8 mouse cellular contexts compared by ENCODE assay signal in the genomic region with DNA sequence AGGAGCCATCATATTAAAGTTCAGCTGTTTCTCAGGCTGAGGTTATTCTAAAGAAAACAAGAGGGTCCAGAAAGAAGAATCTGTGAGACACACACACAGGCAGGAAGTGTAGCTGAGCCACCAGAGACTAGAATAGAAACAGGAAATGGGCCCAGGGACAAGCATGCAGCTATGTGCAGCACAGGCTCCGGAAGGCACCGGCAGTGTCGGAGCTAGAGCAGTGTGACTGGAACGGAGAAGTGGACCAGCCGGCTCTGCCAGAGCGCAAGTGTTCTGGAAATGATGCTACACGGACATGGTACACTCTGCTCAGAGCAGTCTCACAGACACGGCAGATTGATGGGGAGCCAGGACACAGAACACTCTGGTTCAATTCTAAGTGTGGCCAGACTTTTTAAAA. TPM values are rescaled to one million over a fixed set of nuclear protein-coding genes. Genes with fewer than 3 reads are reported as not detected.
A peak's percentile ranks its signal among the peaks of the same experiment; 100 is the strongest.
DNase-seq lines count a peak whose midpoint lies in the region; ATAC-seq and TF ChIP-seq lines count a peak whose summit lies in the region.

No protein-coding gene starts in this region.

- H3K4me2 ChIP-seq in hindbrain, embryonic 13.5 days, result no peak overlapping the region

- intact Hi-C loops in gastrocnemius, adult 2 months (cut with DNase I), result loop anchor here (2.0 to 5.0 kb wide), 2 partner anchors 34 to 45 kb away; a partner anchor contains a TSS
- intact Hi-C loops in left cerebral cortex, postnatal 10 days (cut with DNase I), result no loop called here

- DNase-seq in hindbrain, embryonic 10.5 days (ENCODE audit: low spot score), result no peak
- peak; percentile 83 for DNase-seq in gastrocnemius, adult 2 months
- DNase-seq in induced T-regulatory cell, adult 2 months (ENCODE audit: low read depth), result peak; percentile 89
- peak; percentile 50 to 83 for DNase-seq in left cerebral cortex, postnatal 10 days (ENCODE audit: extremely low spot score in 1 of 2, low spot score in 2 of 2)
- DNase-seq in mesoderm, embryonic 11.5 days (ENCODE audit: low read depth, low spot score), result peak; percentile 28
- DNase-seq in thymus, adult 18-20 months, result peak; percentile 73 to 82

- peaks cover 37% of the 10 kb centered on the region for H3K4me1 ChIP-seq in hindbrain, embryonic 13.5 days (replicated peaks)
- peaks cover 46% of the 10 kb centered on the region for H3K4me1 ChIP-seq in hindbrain, embryonic 10.5 days (replicated peaks)
- peaks cover 24% of the 10 kb centered on the region for H3K4me1 ChIP-seq in brown adipose tissue, adult 24 weeks (ENCODE audit: control insufficient read depth, insufficient read depth, insufficient read length, low read length)

- H3K27me3 ChIP-seq in hindbrain, embryonic 13.5 days, result no peaks in the 10 kb centered on the region
- no peaks in the 10 kb centered on the region for H3K27me3 ChIP-seq in hindbrain, embryonic 10.5 days (ENCODE audit: insufficient read depth, poor library complexity, severe bottlenecking)

- peak overlapping the region; percentile 18; the same call in 1 of the 2 replicates for H3K27ac ChIP-seq in hindbrain, embryonic 13.5 days
- H3K27ac ChIP-seq in hindbrain, embryonic 10.5 days, result no peak overlapping the region
- H3K27ac ChIP-seq in brown adipose tissue, adult 24 weeks (replicated peaks; ENCODE audit: low read depth, low read length), result peak overlapping the region; percentile 88
- peak overlapping the region; percentile 83 for H3K27ac ChIP-seq in gastrocnemius, adult 2 months

- no peak overlapping the region for H3K4me3 ChIP-seq in hindbrain, embryonic 13.5 days
- H3K4me3 ChIP-seq in hindbrain, embryonic 10.5 days, result no peak overlapping the region
- H3K4me3 ChIP-seq in brown adipose tissue, adult 24 weeks (ENCODE audit: insufficient read depth, low read depth, low read length), result no peak overlapping the region; the same call in 1 of the 2 replicates
- H3K4me3 ChIP-seq in gastrocnemius, adult 2 months, result peak overlapping the region; percentile 47

- TF ChIP-seq CTCF in gastrocnemius, adult 2 months (IDR thresholded peaks at IDR 0.05), result no peak

- no peaks in the 10 kb centered on the region for H3K9me3 ChIP-seq in hindbrain, embryonic 13.5 days
- H3K9me3 ChIP-seq in hindbrain, embryonic 10.5 days, result no peaks in the 10 kb centered on the region

- no peak for ATAC-seq in hindbrain, embryonic 13.5 days (ENCODE audit: low FRiP score)

- peaks cover 20% of the 10 kb centered on the region for H3K36me3 ChIP-seq in hindbrain, embryonic 13.5 days
- H3K36me3 ChIP-seq in hindbrain, embryonic 10.5 days, result peaks cover 90% of the 10 kb centered on the region

- H3K9ac ChIP-seq in hindbrain, embryonic 13.5 days, result no peak overlapping the region

- 76% methylated on average over 8 of the region's 8 CpGs for WGBS in hindbrain, embryonic 13.5 days
- WGBS in hindbrain, embryonic 10.5 days, result 73% methylated on average over 8 of the region's 8 CpGs

RNA-seq across cellular contexts. Expression of a gene that starts 34.5 kb away (rescaled TPM):
- polyA plus RNA-seq in hindbrain, embryonic 13.5 days (2015; fragmentation: Nextera tagmentation; extraction: Ambion mirVana), result 13.4 and 14.1 TPM in 2 replicates
- polyA plus RNA-seq in hindbrain, embryonic 10.5 days (2016; fragmentation: Nextera tagmentation; extraction: Ambion mirVana), result 14.5 and 16.8 TPM in 2 replicates
- polyA plus RNA-seq in brown adipose tissue, adult 24 weeks (2012; ENCODE audit: insufficient read depth, insufficient read length, missing spikeins), result 4.6 and 5.9 TPM in 2 replicates
- 10 to 100 TPM; 10.4 to 11.7 TPM for total RNA-seq in gastrocnemius, adult 2 months (2021)
- 10 to 100 TPM in 1 of 2 experiments, 1 to 10 TPM in 1; 8.8 to 10.1 TPM for total RNA-seq in left cerebral cortex, postnatal 10 days (2021)

RNA-seq across cellular contexts. Expression of a gene that starts 49.6 kb away (rescaled TPM):
- polyA plus RNA-seq in hindbrain, embryonic 13.5 days (2015; fragmentation: Nextera tagmentation; extraction: Ambion mirVana), result 35.6 and 37.4 TPM in 2 replicates
- 36.0 and 37.5 TPM in 2 replicates for polyA plus RNA-seq in hindbrain, embryonic 10.5 days (2016; fragmentation: Nextera tagmentation; extraction: Ambion mirVana)
- polyA plus RNA-seq in brown adipose tissue, adult 24 weeks (2012; ENCODE audit: insufficient read depth, insufficient read length, missing spikeins), result 13.5 and 18.7 TPM in 2 replicates
- 10 to 100 TPM; 24.1 to 26.2 TPM for total RNA-seq in gastrocnemius, adult 2 months (2021)
- 10 to 100 TPM; 76.0 to 76.8 TPM for total RNA-seq in left cerebral cortex, postnatal 10 days (2021)

RNA-seq across cellular contexts. Expression of a gene that starts 57.0 kb away (rescaled TPM):
- 3.4 and 4.4 TPM in 2 replicates for polyA plus RNA-seq in hindbrain, embryonic 13.5 days (2015; fragmentation: Nextera tagmentation; extraction: Ambion mirVana)
- polyA plus RNA-seq in hindbrain, embryonic 10.5 days (2016; fragmentation: Nextera tagmentation; extraction: Ambion mirVana), result 1.9 and 3.1 TPM in 2 replicates
- polyA plus RNA-seq in brown adipose tissue, adult 24 weeks (2012; ENCODE audit: insufficient read depth, insufficient read length, missing spikeins), result 9.4 and 10.6 TPM in 2 replicates
- total RNA-seq in gastrocnemius, adult 2 months (2021), result 10 to 100 TPM; 25.4 to 32.3 TPM
- total RNA-seq in left cerebral cortex, postnatal 10 days (2021), result 10 to 100 TPM; 31.8 to 34.1 TPM
